Mouse (Mus musculus): ENCODE measurements around the gene Ppcdc. TPM values are rescaled to one million over a fixed set of nuclear protein-coding genes. Genes with fewer than 3 reads are reported as not detected.

The Ppcdc gene
- polyA plus RNA-seq, 1 experiment from 2014 or later = 24.0 TPM

- Histone ChIP-seq H3K27me3 (ENCODE audit: control insufficient read depth, insufficient read depth, low read depth, low read length) (no peaks in the 10 kb centered on the region), H3K36me3 (ENCODE audit: control insufficient read depth, insufficient read depth, low read length) (0 out of 2 replicates have a peak, but pooled peaks cover 2% of the 10 kb centered on the region), H3K4me3 (ENCODE audit: low read depth, low read length) (no peak overlapping the region), H3K9me3 (replicated peaks; ENCODE audit: control insufficient read depth, low read length, poor library complexity, severe bottlenecking) (no peaks in the 10 kb centered on the region), H3K4me2 (ENCODE audit: low read length) (no peak overlapping the region), H3K9ac (ENCODE audit: low read depth, low read length) (no peak overlapping the region), H3K27ac (ENCODE audit: low read length) (no peak overlapping the region), H3K4me1 (ENCODE audit: control insufficient read depth, insufficient read depth, low read length) (0 out of 2 replicates have a peak, but pooled peaks cover 2% of the 10 kb centered on the region)
- WGBS = 95% methylated on average over 2 of the region's 2 CpGs
- ATAC-seq = no peak
These were observed 19.8 kb upstream of the Ppcdc start for GRCm38 (mm10) chr9:57459707-57460106.

GRCm38 (mm10) chr9:57453516-57453915, 13.6 kb upstream of the Ppcdc start:
- ATAC-seq = no peak
- no peak overlapping the region for H3K4me3 ChIP-seq (ENCODE audit: low read depth, low read length)
- no peak overlapping the region for H3K9ac ChIP-seq (ENCODE audit: low read depth, low read length)
- H3K36me3 ChIP-seq (ENCODE audit: control insufficient read depth, insufficient read depth, low read length) = peaks cover 19% of the 10 kb centered on the region
- no peak overlapping the region for H3K27ac ChIP-seq (ENCODE audit: low read length)
- WGBS = 90% methylated on average over 4 of the region's 4 CpGs
- no peak overlapping the region for H3K4me2 ChIP-seq (ENCODE audit: low read length)
- no peaks in the 10 kb centered on the region for H3K4me1 ChIP-seq (ENCODE audit: control insufficient read depth, insufficient read depth, low read length)
- no peaks in the 10 kb centered on the region for H3K27me3 ChIP-seq (ENCODE audit: control insufficient read depth, insufficient read depth, low read depth, low read length)
- H3K9me3 ChIP-seq (replicated peaks; ENCODE audit: control insufficient read depth, low read length, poor library complexity, severe bottlenecking) = no peaks in the 10 kb centered on the region

DNA sequence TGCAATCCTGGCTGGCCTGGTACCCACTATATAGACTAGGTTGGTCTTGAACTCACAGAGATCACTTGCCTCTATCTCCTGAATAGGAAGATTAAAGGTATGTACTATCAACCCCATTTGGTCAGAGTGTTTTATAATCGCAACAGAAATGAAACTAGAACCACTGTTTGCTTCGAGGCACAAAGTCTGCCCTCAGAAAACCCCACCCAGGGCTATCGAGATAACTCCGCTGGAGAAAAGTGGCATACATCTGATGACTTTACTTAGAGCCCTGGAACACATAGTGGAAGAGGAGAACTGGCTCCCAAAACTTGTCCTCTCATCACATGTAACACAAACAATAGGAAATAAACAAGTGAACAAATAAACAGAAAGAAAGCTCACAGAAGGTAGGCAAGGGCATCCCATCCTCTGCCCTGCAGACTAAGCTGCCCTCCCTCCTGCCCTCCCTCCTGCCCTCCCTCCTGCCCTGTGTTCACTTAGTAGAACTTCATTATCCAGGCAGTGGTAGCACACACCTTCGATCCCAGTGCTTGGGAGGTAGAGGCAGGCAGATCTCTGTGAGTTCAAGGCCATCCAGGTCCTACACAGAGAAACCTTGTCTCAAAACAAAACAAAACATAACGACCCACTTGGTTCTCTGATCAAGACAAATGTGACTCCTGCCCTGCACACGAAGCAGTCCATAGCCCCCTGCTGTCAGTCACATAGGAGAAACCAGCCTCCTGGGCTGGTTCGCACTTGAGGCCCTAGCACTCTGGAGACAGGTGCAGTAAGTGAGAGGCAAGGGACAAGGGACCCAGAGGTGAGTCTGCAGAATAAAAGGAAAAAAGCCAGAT, 12.9 kb upstream of the Ppcdc start:
- H3K4me2 ChIP-seq (ENCODE audit: low read length) = no peak overlapping the region
- H3K4me1 ChIP-seq (ENCODE audit: control insufficient read depth, insufficient read depth, low read length) = no peaks in the 10 kb centered on the region
- H3K9me3 ChIP-seq (replicated peaks; ENCODE audit: control insufficient read depth, low read length, poor library complexity, severe bottlenecking) = no peaks in the 10 kb centered on the region
- no peak overlapping the region for H3K27ac ChIP-seq (ENCODE audit: low read length)
- ATAC-seq = no peak
- no peak overlapping the region for H3K4me3 ChIP-seq (ENCODE audit: low read depth, low read length)
- no peaks in the 10 kb centered on the region for H3K27me3 ChIP-seq (ENCODE audit: control insufficient read depth, insufficient read depth, low read depth, low read length)
- no peak overlapping the region for H3K9ac ChIP-seq (ENCODE audit: low read depth, low read length)
- WGBS = 91% methylated on average over 8 of the region's 8 CpGs
- H3K36me3 ChIP-seq (ENCODE audit: control insufficient read depth, insufficient read depth, low read length) = peaks cover 22% of the 10 kb centered on the region

GRCm38 (mm10) chr9:57449715-57450114, 9.8 kb upstream of the Ppcdc start:
- 69% methylated on average over 1 of the region's 1 CpGs for WGBS
- Histone ChIP-seq H3K4me2 (ENCODE audit: low read length) (no peak overlapping the region), H3K36me3 (ENCODE audit: control insufficient read depth, insufficient read depth, low read length) (peaks cover 43% of the 10 kb centered on the region), H3K4me1 (ENCODE audit: control insufficient read depth, insufficient read depth, low read length) (no peaks in the 10 kb centered on the region), H3K27ac (ENCODE audit: low read length) (no peak overlapping the region), H3K9me3 (replicated peaks; ENCODE audit: control insufficient read depth, low read length, poor library complexity, severe bottlenecking) (no peaks in the 10 kb centered on the region), H3K27me3 (ENCODE audit: control insufficient read depth, insufficient read depth, low read depth, low read length) (no peaks in the 10 kb centered on the region), H3K4me3 (ENCODE audit: low read depth, low read length) (no peak overlapping the region), H3K9ac (ENCODE audit: low read depth, low read length) (no peak overlapping the region)
- ATAC-seq = no peak

GRCm38 (mm10) chr9:57440620-57441019, 696 bp upstream of the Ppcdc start:
- H3K4me2 ChIP-seq (ENCODE audit: low read length) = no peak overlapping the region
- no peak overlapping the region for H3K27ac ChIP-seq (ENCODE audit: low read length)
- peaks cover 6% of the 10 kb centered on the region for H3K4me1 ChIP-seq (ENCODE audit: control insufficient read depth, insufficient read depth, low read length)
- peak; percentile 13; the same call in 1 of the 2 replicates for ATAC-seq
- 100% methylated on average over 1 of the region's 1 CpGs for WGBS
- H3K9ac ChIP-seq (ENCODE audit: low read depth, low read length) = no peak overlapping the region
- H3K9me3 ChIP-seq (replicated peaks; ENCODE audit: control insufficient read depth, low read length, poor library complexity, severe bottlenecking) = no peaks in the 10 kb centered on the region
- H3K27me3 ChIP-seq (ENCODE audit: control insufficient read depth, insufficient read depth, low read depth, low read length) = no peaks in the 10 kb centered on the region
- H3K36me3 ChIP-seq (ENCODE audit: control insufficient read depth, insufficient read depth, low read length) = peaks cover 27% of the 10 kb centered on the region
- no peak overlapping the region for H3K4me3 ChIP-seq (ENCODE audit: low read depth, low read length)

GRCm38 (mm10) chr9:57439083-57439482, 841 bp downstream of the Ppcdc start:
- peaks cover 6% of the 10 kb centered on the region for H3K4me1 ChIP-seq (ENCODE audit: control insufficient read depth, insufficient read depth, low read length)
- H3K4me2 ChIP-seq (ENCODE audit: low read length) = peak overlapping the region; percentile 65
- H3K27ac ChIP-seq (ENCODE audit: low read length) = peak overlapping the region; percentile 60
- H3K4me3 ChIP-seq (ENCODE audit: low read depth, low read length) = peak overlapping the region; percentile 42
- peaks cover 16% of the 10 kb centered on the region for H3K36me3 ChIP-seq (ENCODE audit: control insufficient read depth, insufficient read depth, low read length)
- peak overlapping the region; percentile 70 for H3K9ac ChIP-seq (ENCODE audit: low read depth, low read length)
- 53% methylated on average over 7 of the region's 7 CpGs for WGBS
- H3K27me3 ChIP-seq (ENCODE audit: control insufficient read depth, insufficient read depth, low read depth, low read length) = no peaks in the 10 kb centered on the region
- no peak for ATAC-seq
- no peaks in the 10 kb centered on the region for H3K9me3 ChIP-seq (replicated peaks; ENCODE audit: control insufficient read depth, low read length, poor library complexity, severe bottlenecking)

- 71% methylated on average over 10 of the region's 10 CpGs for WGBS
- Histone ChIP-seq H3K4me2 (ENCODE audit: low read length) (no peak overlapping the region), H3K9ac (ENCODE audit: low read depth, low read length) (no peak overlapping the region), H3K27ac (ENCODE audit: low read length) (no peak overlapping the region), H3K4me3 (ENCODE audit: low read depth, low read length) (no peak overlapping the region), H3K36me3 (ENCODE audit: control insufficient read depth, insufficient read depth, low read length) (peaks cover 9% of the 10 kb centered on the region), H3K9me3 (replicated peaks; ENCODE audit: control insufficient read depth, low read length, poor library complexity, severe bottlenecking) (no peaks in the 10 kb centered on the region), H3K27me3 (ENCODE audit: control insufficient read depth, insufficient read depth, low read depth, low read length) (no peaks in the 10 kb centered on the region), H3K4me1 (ENCODE audit: control insufficient read depth, insufficient read depth, low read length) (peaks cover 9% of the 10 kb centered on the region)
- no peak for ATAC-seq
These were observed 1.9 kb downstream of the Ppcdc start for GRCm38 (mm10) chr9:57437896-57438614.

DNA sequence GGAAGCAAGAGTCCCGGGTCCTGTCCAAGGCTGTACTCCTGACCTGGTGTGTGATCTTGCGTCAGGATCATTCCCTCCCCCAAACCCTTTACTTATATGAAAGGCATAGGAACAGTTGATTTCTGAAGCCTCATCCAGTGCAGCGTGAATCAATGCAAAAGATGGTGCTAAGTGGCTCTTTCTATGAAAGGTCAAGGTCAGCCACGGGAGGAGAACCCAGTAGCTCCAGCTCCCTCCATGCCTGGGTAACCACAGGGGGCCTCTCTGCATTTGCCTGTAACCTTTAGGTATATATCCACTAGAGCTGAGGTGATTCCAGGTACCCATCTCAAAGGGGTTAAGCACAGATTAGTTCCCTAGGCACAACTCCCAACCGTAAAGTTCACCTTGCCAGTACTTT, 3.8 kb downstream of the Ppcdc start:
- Histone ChIP-seq H3K27ac (ENCODE audit: low read length) (no peak overlapping the region), H3K27me3 (ENCODE audit: control insufficient read depth, insufficient read depth, low read depth, low read length) (no peaks in the 10 kb centered on the region), H3K9ac (ENCODE audit: low read depth, low read length) (no peak overlapping the region), H3K9me3 (replicated peaks; ENCODE audit: control insufficient read depth, low read length, poor library complexity, severe bottlenecking) (no peaks in the 10 kb centered on the region), H3K4me3 (ENCODE audit: low read depth, low read length) (no peak overlapping the region), H3K4me1 (ENCODE audit: control insufficient read depth, insufficient read depth, low read length) (peaks cover 9% of the 10 kb centered on the region), H3K36me3 (ENCODE audit: control insufficient read depth, insufficient read depth, low read length) (no peaks in the 10 kb centered on the region), H3K4me2 (ENCODE audit: low read length) (no peak overlapping the region)
- 91% methylated on average over 5 of the region's 5 CpGs for WGBS
- ATAC-seq = no peak
